Mouse (Mus musculus) limb, embryonic 11.5 days (tissue): Measurements from ENCODE around the gene Zfp866. TPM values are rescaled to one million over a fixed set of nuclear protein-coding genes. Genes with fewer than 3 reads are reported as not detected.

ENCODE experiments used
- ATAC-seq: fragments of 200-750 bp; cut with Nextera tagmentation; 2 replicates; pipeline ENCODE4 v1.8.0; 2017; ENCODE audit warnings: low read depth; ENCODE audit not compliant: insufficient number of reproducible peaks, low FRiP score, low TSS enrichment
- DNase-seq: peaks from one replicate; pipeline ENCODE4 v3.0.0-alpha.2; 2015; ENCODE audit warnings: low spot score
- H3K27ac ChIP-seq: fragments of 300-500 bp; sonication (generic); replicated peaks from 2 replicates; pipeline ENCODE4 v1.5.1; 2014; ENCODE audit warnings: low read depth, mild to moderate bottlenecking, low read length
- H3K27me3 ChIP-seq: fragments of 300-500 bp; sonication (generic); 2 replicates; pipeline ENCODE4 v1.6.1; 2014; ENCODE audit warnings: mild to moderate bottlenecking, low read length, mixed read lengths; ENCODE audit not compliant: control insufficient read depth, insufficient read depth
- H3K36me3 ChIP-seq: fragments of 300-500 bp; sonication (generic); 2 replicates; pipeline ENCODE4 v1.6.1; 2014; ENCODE audit warnings: mild to moderate bottlenecking, low read length, moderate library complexity, mixed read lengths; ENCODE audit not compliant: control insufficient read depth, insufficient read depth
- H3K4me1 ChIP-seq: fragments of 300-500 bp; sonication (generic); 2 replicates; pipeline ENCODE4 v1.6.1; 2014; ENCODE audit warnings: low read length, mixed read lengths; ENCODE audit not compliant: control insufficient read depth, insufficient read depth
- H3K4me2 ChIP-seq: fragments of 300-500 bp; sonication (generic); 2 replicates; pipeline ENCODE4 v1.6.1; 2014; ENCODE audit warnings: low read depth, mild to moderate bottlenecking, moderate library complexity; ENCODE audit not compliant: severe bottlenecking
- H3K4me3 ChIP-seq: fragments of 300-500 bp; sonication (generic); 2 replicates; pipeline ENCODE4 v1.5.1; 2014; ENCODE audit warnings: low read depth, low read length
- H3K9ac ChIP-seq: fragments of 300-500 bp; sonication (generic); 2 replicates; pipeline ENCODE4 v1.6.1; 2014; ENCODE audit warnings: mild to moderate bottlenecking, low read length
- H3K9me3 ChIP-seq: fragments of 300-500 bp; sonication (generic); 2 replicates; pipeline ENCODE4 v1.6.1; 2016; ENCODE audit warnings: low read length; ENCODE audit not compliant: control insufficient read depth
- whole genome bisulfite sequencing: fragments of 180-500 bp; shearing (Covaris S2); extraction: QIAGEN DNeasy Blood & Tissue Kit; methylation state at CpG from one replicate; pipeline ENCODE4 v1.1.7; 2014; 5-methylcytosine and 5-hydroxymethylcytosine counted together
- polyA plus RNA-seq: library from polyadenylated mRNA; unstranded; fragments of >200 nt; fragmentation: Nextera tagmentation; extraction: Ambion mirVana; gene quantifications from 2 replicates; pipeline ENCODE4 v1.2.1, GENCODE M21; 2014

Zfp866 gene
- polyA plus RNA-seq, 1 experiment from 2014 or later, result 39.0 TPM

GRCm38 (mm10) chr8:69735495-69735894 lies 55.5 kb downstream of the Zfp866 start:
- no peak for ATAC-seq

GRCm38 (mm10) chr8:69717232-69717580 lies 73.8 kb downstream of the Zfp866 start:
- DNase-seq (no peak), ATAC-seq (no peak; the same call in 1 of the 2 replicates)
- H3K36me3 ChIP-seq, result no peaks in the 10 kb centered on the region
- H3K4me3 ChIP-seq, result peak overlapping the region; percentile 7
- no peaks in the 10 kb centered on the region for H3K27me3 ChIP-seq
- no peak overlapping the region for H3K27ac ChIP-seq
- 46% methylated on average over 5 of the region's 5 CpGs for WGBS
- peaks cover 5% of the 10 kb centered on the region for H3K4me1 ChIP-seq
- no peaks in the 10 kb centered on the region for H3K9me3 ChIP-seq
- peak overlapping the region; percentile 42; the same call in 1 of the 2 replicates for H3K4me2 ChIP-seq
- H3K9ac ChIP-seq, result no peak overlapping the region

More at GRCm38 (mm10) chr8:69735495-69735894, 55.5 kb downstream of the Zfp866 start:
- H3K27me3 ChIP-seq, result no peaks in the 10 kb centered on the region
- no peak overlapping the region for H3K9ac ChIP-seq
- no peak for DNase-seq
- H3K4me2 ChIP-seq, result no peak overlapping the region
- no peaks in the 10 kb centered on the region for H3K9me3 ChIP-seq
- no peak overlapping the region for H3K4me3 ChIP-seq
- 67% methylated on average over 1 of the region's 1 CpGs for WGBS
- no peaks in the 10 kb centered on the region for H3K36me3 ChIP-seq
- no peaks in the 10 kb centered on the region for H3K4me1 ChIP-seq
- no peak overlapping the region for H3K27ac ChIP-seq

- peak overlapping the region; percentile 98 for H3K9ac ChIP-seq
- under 1% methylated on average over 48 of the region's 52 CpGs for WGBS
Observed at GRCm38 (mm10) chr8:69716403-69717231, 74.4 kb downstream of the Zfp866 start.

GRCm38 (mm10) chr8:69715366-69715765 lies 75.6 kb downstream of the Zfp866 start:
- Histone ChIP-seq H3K4me1 (peaks cover 5% of the 10 kb centered on the region), H3K27me3 (no peaks in the 10 kb centered on the region), H3K9me3 (no peaks in the 10 kb centered on the region), H3K4me2 (peak overlapping the region; percentile 22), H3K36me3 (no peaks in the 10 kb centered on the region), H3K9ac (0 out of 2 replicates have a peak overlapping the region, but pooled peaks have one; percentile 27), H3K4me3 (no peak overlapping the region; the same call in 1 of the 2 replicates), H3K27ac (no peak overlapping the region)
- no peak for DNase-seq
- ATAC-seq, result no peak
- 88% methylated on average over 6 of the region's 6 CpGs for WGBS

More at GRCm38 (mm10) chr8:69716403-69717231, 74.4 kb downstream of the Zfp866 start:
- DNase-seq, result peak; percentile 95
- Histone ChIP-seq H3K4me1 (peaks cover 5% of the 10 kb centered on the region), H3K27me3 (no peaks in the 10 kb centered on the region), H3K9me3 (no peaks in the 10 kb centered on the region), H3K4me3 (peak overlapping the region; percentile 94), H3K27ac (peak overlapping the region; percentile 99), H3K4me2 (peak overlapping the region; percentile 43; the same call in 1 of the 2 replicates), H3K36me3 (no peaks in the 10 kb centered on the region)
- peak; percentile 99 for ATAC-seq

GRCm38 (mm10) chr8:69713516-69713915 lies 77.5 kb downstream of the Zfp866 start:
- no peak overlapping the region for H3K9ac ChIP-seq
- H3K4me2 ChIP-seq, result no peak overlapping the region
- no peaks in the 10 kb centered on the region for H3K27me3 ChIP-seq
- 90% methylated on average over 8 of the region's 8 CpGs for WGBS
- DNase-seq, result no peak
- no peak overlapping the region for H3K27ac ChIP-seq
- H3K36me3 ChIP-seq, result peaks cover 12% of the 10 kb centered on the region
- ATAC-seq, result no peak
- H3K9me3 ChIP-seq, result no peaks in the 10 kb centered on the region
- peaks cover 5% of the 10 kb centered on the region for H3K4me1 ChIP-seq
- H3K4me3 ChIP-seq, result no peak overlapping the region

Other genes with a start within 250 kb of the Zfp866 start
- gene Zfp868, start 165.6 kb downstream of the Zfp866 start, polyA plus RNA-seq, result 31.2 and 34.2 TPM in 2 replicates
- gene Zfp964, start 136.7 kb downstream of the Zfp866 start, polyA plus RNA-seq, result 2.2 and 2.7 TPM in 2 replicates
- 36.5 and 37.0 TPM in 2 replicates for gene Zfp869, start 80.5 kb downstream of the Zfp866 start, polyA plus RNA-seq
- gene Zfp963, start 41.2 kb downstream of the Zfp866 start, polyA plus RNA-seq, result 6.0 and 6.1 TPM in 2 replicates
- gene Gm20422, start 16.3 kb downstream of the Zfp866 start, polyA plus RNA-seq, result 1.8 TPM in 1 of 2 replicates, not detected in the other
- 48.8 and 51.8 TPM in 2 replicates for gene Atp13a1, start within 50 bp of the Zfp866 start, polyA plus RNA-seq
- 5.0 and 5.8 TPM in 2 replicates for gene Gmip, start 17.5 kb upstream of the Zfp866 start, polyA plus RNA-seq
- gene Lpar2, start 31.3 kb upstream of the Zfp866 start, polyA plus RNA-seq, result 2.1 and 2.3 TPM in 2 replicates
- gene Pbx4, start 41.3 kb upstream of the Zfp866 start, polyA plus RNA-seq, result 11.2 and 11.5 TPM in 2 replicates
- 0.28 and 0.35 TPM in 2 replicates for gene Cilp2, start 96.5 kb upstream of the Zfp866 start, polyA plus RNA-seq
- 4.4 and 4.9 TPM in 2 replicates for gene Tssk6, start 111.0 kb upstream of the Zfp866 start, polyA plus RNA-seq
- gene Ndufa13, start 111.4 kb upstream of the Zfp866 start, polyA plus RNA-seq, result 164 and 168 TPM in 2 replicates
- 2.5 and 4.3 TPM in 2 replicates for gene Yjefn3, start 111.5 kb upstream of the Zfp866 start, polyA plus RNA-seq
- 79.5 and 93.3 TPM in 2 replicates for gene Gatad2a, start 205.2 kb upstream of the Zfp866 start, polyA plus RNA-seq